Mouse (Mus musculus) cerebellum, postnatal 36 days (tissue): ENCODE data around the gene Olfr1415.
"Not testable (repeated sequence)": the region's sequence is repeated elsewhere in the genome, so short reads cannot be mapped to it uniquely, and the experiment has no call there.

ENCODE experiments used
- DNase-seq, 2 experiments: peaks; one replicate each; pipeline ENCODE4 v3.0.0; 2021 to 2022; ENCODE audit warnings: mixed read lengths in 2 of 2

The Olfr1415 gene

DNA sequence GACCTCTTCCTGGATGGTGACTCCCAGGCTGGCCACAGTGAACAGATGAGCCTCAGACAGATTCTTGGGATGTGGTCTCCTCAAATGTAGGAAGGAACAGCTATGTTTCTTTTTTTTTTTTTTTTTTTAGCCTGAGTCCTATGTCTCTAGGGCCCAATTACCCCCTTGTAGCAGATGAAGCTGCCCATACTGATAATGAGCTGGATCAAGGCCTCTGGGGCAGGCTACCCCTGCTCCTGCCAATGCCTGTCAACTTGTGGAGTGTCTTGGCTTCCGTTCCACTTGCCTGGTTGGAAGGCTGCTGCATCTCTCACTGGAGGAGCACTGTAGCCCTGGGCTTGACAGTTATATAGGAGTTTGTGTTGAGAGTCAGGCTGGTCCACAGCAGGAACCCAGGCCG lies at the start of gene Olfr1415:
Gene Olfr1415 (minus strand): TSS at position 101 of the 400 bp plus-strand sequence.
- DNase-seq, result no peak

DNA sequence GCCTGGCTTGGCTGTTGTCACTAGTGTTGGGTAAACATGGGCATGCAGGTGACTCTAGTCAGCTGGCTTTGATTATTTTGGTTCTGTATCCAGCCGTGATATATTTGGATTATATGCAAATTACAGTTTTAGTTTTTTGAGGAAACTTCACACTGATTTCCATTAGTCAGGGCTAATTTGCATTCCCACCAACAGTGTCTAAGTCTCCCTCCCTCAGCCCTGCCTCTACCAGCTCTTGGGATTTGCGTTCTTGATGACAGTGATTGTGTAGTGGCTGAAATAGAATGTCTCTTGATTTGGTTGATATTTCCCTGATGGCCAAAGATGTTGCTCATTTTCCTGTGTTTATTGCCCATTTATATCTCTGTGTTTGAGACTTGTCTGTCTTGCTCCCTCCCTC lies 43.2 kb upstream of the Olfr1415 start:
- DNase-seq, result no peak

DNA sequence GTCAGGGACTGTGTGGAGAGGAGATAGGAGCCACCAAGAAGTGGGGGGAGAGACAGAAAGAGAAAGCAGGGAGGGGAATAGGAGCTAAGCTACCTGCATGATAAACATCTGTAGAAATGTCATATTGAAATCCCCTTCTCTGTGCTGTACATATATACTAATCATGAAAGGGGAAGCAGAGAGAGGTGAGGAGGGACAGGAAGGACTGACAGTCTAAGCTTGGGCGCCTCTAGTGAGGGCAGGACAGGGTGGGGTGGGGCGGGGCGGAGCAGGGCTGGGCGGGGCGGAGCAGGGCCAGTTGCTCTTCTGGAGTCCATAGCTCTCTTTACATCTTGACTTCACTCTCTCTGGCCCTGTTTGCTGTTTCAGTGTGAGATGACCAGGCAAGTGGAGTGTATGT lies 41.1 kb upstream of the Olfr1415 start:
- DNase-seq, result no peak

DNA sequence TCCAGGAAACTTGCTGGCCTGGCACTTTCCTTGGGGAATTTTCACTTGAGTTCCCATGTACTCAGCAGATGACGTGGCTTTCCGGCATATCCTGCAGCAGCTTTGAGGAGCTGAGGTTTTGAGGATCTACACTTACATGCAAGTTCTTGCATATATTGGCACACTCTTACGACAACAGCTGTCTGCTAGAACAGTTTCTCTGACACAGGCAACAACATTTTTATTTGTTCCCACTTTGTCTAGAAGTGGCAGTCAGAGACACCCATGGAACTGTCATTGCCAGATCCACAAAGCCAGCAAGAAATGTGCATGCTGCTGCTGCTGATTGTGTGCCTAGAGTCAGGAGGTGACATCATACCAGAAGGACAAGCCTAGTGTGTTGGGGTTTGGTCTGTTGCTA lies 27.9 kb upstream of the Olfr1415 start:
- no peak for DNase-seq

DNA sequence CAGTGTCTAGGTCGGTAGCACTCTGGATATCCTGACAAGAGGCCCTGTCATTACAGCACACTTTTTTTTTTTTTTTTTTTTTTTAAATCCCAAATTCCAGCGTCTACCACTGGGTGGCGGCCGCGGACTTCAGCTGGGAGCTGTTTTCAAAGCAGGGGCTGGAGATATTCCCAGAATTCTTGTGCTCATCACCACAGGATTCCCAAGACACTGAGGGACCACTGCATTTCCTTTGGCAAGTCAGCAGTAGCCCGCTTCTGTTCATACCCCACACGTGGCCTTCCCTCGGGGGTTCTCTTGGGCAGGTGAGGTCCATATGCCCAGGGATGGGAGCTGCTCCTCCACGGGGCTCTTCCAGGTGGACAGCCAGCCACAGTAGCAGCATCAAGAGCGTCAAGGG lies 25.5 kb upstream of the Olfr1415 start:
- peak; percentile 55 to 61 for DNase-seq

DNA sequence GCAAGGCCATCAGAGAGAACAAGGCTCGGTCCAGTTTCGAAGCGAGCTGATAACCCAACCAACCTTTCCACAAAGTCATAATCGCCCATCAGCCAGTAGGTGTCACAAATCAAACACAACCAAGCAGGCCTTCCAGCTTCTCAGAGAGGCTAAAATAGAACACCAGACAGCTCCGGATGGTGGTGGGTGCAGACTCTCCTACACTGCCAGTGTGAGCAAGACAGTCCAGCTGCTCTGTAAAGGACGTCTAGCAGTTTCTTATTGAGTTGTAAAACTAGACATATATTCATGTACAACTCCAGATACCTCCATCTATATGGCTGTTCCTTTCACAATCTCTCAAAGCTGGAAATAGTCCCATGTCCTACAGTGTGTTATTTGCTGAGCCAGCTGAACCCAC lies 23.1 kb upstream of the Olfr1415 start:
- no peak for DNase-seq

DNA sequence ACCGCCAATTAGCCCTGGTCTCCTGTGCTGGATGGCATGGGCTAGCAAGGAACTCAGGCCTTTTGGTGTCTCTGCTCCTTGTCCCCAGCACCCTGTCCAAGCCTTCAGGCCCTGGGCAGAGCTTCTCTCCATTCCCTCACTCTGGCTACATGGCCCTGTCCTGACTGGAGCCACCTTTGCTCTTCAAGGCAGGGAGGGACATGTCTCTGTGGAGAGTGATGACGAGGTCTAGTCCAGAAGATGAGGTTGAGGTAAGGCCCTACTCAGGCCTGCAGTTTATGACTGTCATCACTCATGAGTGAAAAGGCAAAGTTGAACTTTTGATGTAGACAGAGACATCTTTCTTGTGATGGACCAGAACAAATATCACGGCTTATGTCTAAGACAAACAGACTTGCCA lies 22.7 kb upstream of the Olfr1415 start, which contains the start of gene Olfr1414:
Gene Olfr1414 (minus strand): TSS at position 101 of the 400 bp plus-strand sequence.
- DNase-seq, result no peak

DNA sequence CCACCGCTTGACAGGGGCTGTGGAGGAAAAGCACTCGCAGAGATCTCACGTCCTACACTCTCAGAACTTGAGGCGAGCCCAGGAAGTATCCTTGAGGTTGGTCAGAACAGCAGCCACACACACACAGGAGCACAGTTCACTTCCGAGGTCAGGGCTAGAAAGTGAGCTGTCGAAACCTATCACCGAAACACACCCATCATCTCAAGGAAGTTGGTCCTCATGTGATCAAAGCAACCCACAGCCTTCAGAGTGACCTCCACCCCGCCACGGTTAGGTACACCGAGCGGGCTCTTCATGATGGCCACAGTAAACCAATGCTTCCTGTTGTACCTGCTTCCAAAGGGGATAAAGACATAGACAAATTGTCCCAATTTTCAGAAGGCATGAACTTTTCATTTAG lies 19.5 kb upstream of the Olfr1415 start:
- DNase-seq, result no peak

DNA sequence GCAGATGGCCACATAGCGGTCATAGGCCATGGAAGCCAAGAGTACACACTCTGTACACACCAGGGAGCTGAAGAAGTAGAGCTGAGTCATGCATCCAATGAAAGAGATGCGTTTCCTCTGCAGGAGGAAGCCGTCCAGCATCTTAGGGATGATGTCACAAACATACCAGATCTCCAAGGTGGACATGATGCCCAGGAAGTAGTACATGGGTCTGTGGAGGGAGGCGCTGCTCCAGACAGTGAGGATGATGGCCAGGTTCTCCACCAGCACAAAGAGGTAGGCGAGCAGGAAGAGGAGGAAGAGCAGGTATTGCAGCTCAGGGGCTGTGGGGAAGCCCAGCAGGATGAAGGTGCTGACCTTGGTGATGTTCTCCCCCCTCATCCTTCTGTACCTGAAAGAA lies 15.7 kb upstream of the Olfr1415 start:
- DNase-seq, result not testable (repeated sequence)

DNA sequence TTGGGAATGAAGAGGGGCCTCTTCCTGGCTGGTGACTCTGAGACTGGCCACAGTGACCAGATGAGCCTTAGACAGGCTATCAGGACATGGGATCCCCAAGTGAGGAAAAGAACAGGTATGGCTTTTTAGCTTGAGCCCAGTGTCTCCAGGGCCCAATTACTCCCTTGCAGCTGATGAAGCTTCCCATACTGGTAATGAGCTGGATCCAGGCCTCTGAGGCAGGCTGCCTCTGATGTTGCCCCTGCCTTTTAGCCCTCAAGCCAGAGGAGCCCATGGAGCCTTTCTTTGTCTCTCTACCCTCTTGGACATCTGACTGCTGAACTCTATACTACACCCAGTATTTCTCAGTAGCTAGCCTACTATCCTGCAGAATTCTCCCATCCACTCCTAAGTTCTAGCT lies 10.9 kb downstream of the Olfr1415 start, which contains the start of gene Olfr1416:
Gene Olfr1416 (minus strand): TSS at position 101 of the 400 bp plus-strand sequence.
- DNase-seq, result no peak

DNA sequence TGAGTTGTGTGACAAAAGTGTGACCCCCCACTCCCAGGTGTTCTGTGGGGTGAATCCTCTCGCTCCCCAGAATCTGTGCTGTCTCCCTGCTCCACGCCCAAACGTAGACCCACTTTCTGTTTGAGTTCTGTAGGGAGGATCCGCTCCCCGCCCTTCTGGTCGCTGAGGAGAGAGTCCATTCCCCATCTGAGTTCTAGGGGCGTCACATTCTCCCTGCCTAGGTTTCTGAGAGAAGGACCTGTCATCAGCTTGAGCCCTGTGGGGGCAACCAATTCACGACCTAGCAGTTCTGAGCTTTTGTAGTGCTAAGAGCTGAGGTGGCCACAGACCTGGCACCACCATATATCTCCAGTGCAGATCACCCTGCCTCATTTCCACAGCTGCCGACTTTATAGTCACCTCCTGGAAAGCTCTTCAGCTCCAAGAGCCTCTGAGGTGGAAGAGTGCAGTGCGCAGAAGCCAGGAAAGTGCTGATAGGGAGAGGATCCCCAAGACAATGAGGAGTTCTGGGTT lies 21.8 kb downstream of the Olfr1415 start:
- no peak for DNase-seq

DNA sequence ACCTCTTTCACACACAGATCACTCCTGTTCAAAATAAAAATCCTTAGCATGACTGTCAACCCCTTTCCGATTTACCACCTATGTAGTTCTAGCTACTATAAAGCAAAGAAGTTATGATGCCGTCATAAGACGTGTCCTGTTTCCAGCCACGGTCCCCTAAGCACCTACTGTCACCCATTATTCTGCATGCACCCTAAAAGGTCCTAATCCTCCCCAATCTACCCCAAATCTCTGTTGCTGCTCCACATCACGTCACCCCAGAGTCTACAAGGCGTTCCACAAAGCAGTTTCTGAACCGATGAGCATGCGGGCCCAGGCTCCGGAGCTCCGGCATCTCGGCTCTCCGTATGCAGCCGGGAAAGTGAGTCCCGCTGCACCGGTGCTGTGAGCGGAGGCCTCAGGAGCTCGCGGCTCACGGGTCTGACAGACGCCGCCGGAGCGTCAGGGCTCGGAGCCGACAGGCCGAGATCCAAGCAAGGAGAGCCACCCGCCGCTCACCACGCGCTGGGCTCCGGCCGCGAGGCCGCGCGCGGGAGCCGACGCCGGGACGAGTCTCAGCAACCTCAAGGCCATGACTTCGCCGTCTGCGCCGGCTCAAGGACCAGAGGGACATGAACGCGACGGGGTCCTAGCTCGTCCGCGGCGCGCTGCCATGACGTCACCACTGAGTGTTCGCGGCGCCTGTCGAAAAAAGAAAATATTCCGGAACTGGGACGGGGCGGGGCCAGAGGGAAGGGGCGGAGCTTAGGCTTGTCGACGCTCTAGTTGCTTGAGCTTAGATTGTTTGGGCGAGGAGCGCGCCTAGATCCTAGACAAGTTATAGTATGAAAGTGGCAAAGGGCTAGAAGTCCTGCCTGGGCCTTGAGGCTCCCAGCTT lies 22.5 kb downstream of the Olfr1415 start, which contains the start of gene Ndufa10:
Gene Ndufa10 (minus strand): TSS at position 696 of the 877 bp plus-strand sequence.
- DNase-seq, result peak; percentile 92 to 98

DNA sequence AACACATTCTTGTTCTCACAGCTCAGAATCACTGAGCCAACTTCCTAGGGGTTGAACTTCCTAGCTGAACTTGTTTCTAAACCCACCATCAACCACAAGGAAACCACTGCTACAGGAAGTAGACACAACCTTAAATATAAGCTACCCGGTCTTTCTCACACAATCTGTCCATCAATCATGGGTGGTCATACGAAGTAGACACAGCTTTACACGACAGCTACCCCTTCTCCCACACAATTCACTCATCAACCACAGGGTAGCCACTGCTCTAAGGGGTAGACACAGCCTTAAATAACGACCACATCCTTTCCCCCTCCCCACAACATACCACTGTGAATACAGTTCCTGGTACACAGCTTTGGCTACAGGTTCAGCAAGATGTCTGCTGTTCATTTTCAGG lies 27.0 kb downstream of the Olfr1415 start:
- no peak for DNase-seq

DNA sequence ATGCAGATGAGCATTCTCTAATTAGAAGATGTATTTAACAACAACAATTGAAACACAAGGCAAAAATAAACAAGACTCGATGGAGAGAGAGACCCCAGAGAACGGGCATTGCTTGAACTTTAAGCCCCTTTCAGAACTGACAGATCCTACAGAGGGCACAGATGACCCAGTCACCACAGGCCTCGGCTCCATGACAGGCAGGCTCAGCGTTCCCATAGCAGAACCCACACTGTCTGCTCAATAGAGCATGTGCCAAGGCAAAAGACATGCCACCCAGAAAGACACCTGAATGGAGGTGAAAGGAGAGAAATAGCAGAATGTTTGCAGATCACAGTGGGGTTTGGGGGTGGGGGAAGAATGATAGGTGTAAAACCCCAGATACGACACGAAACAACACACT lies 37.5 kb downstream of the Olfr1415 start:
- DNase-seq, result no peak

DNA sequence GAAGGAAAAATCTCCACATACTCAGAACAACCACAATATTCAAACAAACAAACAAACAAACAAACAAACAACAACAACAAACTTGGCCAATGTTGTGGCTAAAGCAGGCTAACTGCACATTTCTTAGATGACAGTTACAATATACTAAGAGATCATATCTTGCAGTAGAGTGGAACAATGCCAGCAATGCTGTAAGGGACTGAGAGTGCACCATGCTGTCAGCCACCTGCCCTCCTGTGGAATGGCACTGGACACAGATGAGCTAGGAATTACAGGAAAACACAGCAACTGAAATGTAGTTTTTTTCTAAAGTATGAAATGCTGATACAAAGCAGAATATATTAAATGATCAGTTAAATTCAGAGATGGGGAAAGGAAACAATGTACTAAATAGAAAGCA lies 38.1 kb downstream of the Olfr1415 start:
- peak; percentile 60 to 70 for DNase-seq

DNA sequence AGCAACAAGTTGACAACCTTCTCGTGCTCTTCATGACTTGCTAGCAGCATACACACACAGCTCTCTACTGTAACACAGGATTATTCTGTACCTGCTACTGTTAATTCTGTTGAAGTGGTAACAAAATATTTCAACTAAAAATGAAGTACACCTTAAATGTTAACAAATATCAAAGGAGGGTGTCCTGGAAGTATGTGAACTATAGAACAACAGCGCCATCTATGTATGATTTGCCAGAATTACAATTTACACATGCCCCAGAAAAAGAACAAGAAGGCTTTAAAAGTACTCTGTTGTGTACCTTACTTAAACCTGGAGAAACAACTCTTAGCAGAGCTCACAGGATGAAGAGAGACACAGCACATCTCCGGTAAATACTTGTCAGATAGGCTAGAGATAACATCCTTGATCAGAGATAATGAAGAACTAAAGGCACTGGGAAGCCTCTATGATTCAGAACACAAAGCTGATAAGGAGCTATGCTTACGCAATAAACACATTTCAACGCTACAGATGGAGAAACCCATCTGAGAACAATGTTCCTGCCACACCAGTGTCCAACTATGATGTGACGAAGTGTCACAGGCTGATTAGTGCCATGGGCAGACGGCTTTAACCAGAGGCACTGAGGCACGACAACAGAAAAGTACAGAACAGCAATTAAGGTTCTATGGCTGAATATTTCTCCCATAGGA lies 42.0 kb downstream of the Olfr1415 start:
- no peak for DNase-seq

DNA sequence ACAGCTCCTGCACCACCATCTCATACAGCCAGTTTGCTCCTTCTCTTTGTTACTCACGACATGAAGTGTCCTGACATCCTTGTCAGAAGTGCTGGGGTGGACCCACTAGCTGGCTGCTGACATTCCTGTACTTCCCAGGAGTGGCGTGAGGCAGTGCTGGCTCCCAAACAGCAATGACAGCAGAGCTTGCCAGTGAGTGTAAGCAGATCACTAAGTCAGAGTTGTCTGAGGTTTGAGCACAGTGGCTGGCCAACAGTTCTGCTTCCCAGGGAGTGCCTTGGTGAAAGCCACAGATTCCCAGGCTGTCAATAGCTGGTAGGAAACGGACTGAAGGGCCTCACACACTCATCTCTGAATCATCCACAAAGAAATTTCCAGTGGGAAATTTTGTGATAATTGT lies 47.6 kb downstream of the Olfr1415 start:
- DNase-seq, result no peak

DNA sequence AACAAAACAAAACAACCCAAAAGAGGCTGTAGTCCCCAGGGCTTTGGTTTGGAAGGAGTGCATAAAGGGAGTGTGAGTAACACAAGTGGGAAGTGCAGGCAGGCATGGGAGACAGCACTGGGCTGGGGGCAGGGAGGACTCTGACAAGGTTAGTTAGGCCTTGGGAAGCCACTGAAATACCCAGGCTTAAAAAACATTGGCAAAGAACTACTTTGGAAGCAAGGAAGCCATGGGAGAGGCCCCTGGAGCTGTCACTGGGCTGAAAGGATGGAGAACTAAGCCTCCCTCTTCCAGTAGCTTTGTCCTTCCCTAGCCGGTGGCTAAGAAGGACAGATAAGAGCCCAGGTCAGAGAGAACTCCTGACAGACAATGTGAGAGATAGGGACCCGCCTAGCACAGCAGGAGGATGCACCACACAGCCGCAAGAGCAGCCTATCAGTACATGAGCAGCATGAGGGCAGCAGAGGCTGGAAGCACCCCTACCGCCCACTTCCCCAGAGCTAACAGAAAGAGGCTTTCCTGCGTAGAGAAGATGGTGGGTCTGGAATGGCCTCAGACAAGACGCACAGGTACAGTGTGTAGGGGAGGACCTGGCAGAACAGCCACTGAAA lies 54.3 kb downstream of the Olfr1415 start:
- no peak for DNase-seq

DNA sequence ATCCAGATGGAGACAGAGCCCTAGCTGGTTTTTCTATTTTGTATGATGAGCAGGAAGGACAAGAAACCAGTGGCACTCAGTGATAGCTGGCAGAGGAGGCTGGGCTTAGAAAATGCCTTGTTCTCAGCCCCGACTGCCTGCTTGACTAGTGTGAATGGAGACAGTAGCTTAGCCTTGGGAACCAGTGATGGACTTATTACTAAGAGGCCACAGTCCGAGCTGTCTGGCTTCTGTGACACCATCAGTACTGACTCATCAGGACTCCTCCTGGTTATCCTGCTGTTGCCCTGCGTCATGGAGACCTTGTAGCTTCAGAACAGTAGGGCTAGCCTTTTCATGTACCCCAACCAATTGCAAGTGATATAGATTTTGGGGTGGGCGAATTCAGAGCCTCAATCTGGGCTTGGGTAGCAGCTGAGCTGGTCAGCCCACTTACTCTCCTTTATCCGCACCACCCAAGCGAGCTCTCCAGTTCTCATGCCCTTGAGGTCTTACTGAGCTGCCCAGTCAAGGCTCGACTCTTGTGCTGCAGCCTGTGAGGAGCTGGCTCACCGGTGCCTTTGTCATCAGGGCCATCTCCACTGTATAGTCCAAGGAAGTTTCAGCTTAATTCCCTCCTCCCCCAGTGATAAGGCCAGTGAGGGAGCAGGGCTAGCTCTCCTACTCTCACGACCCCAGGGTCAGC lies 55.7 kb downstream of the Olfr1415 start:
- DNase-seq, result no peak
